In genomic region chr6:86400972-86401371, GRCm38 (mm10) we compare ENCODE assay signal across 8 mouse cellular contexts. TPM values are rescaled to one million over a fixed set of nuclear protein-coding genes. Genes with fewer than 3 reads are reported as not detected.
DNase-seq lines count a peak whose midpoint lies in the region; ATAC-seq lines count a peak whose summit lies in the region.

No protein-coding gene starts in this region.

- H3K4me1 ChIP-seq in hindbrain, embryonic 14.5 days (replicated peaks; ENCODE audit: control insufficient read depth, insufficient read depth, low read length), result peaks cover 7% of the 10 kb centered on the region; the same call in 1 of the 2 replicates

- DNase-seq in cerebellum, adult 18-20 months, result peak; percentile 51 to 63
- DNase-seq in cerebellum, adult 8-10 months, result no peak
- peak; percentile 60 to 67 for DNase-seq in cerebellum, postnatal 14 days
- peak; percentile 52 to 65 for DNase-seq in frontal cortex, postnatal 36 days (ENCODE audit: low spot score in 2 of 2)
- DNase-seq in hindbrain, embryonic 14.5 days (ENCODE audit: low spot score), result peak; percentile 76
- DNase-seq in left cerebral cortex, postnatal 25 days (ENCODE audit: low spot score in 2 of 2), result peak; percentile 51 to 67
- DNase-seq in mesoderm, embryonic 11.5 days (ENCODE audit: low read depth, low spot score), result peak; percentile 74
- peak; percentile 61 for DNase-seq in skeletal muscle tissue, adult 2 months (ENCODE audit: low read depth, low spot score)

- intact Hi-C loops in left cerebral cortex, postnatal 25 days (cut with DNase I), result no loop called here

- H3K9me3 ChIP-seq in hindbrain, embryonic 14.5 days (ENCODE audit: control insufficient read depth, low read length), result no peaks in the 10 kb centered on the region

- H3K36me3 ChIP-seq in hindbrain, embryonic 14.5 days (replicated peaks; ENCODE audit: control insufficient read depth, insufficient read depth), result no peaks in the 10 kb centered on the region

- H3K9ac ChIP-seq in hindbrain, embryonic 14.5 days, result no peak overlapping the region

- 9% methylated on average over 9 of the region's 9 CpGs for WGBS in hindbrain, embryonic 14.5 days

- H3K27ac ChIP-seq in hindbrain, embryonic 14.5 days, result no peak overlapping the region

- ATAC-seq in hindbrain, embryonic 14.5 days (ENCODE audit: low FRiP score), result no peak

- H3K4me3 ChIP-seq in hindbrain, embryonic 14.5 days (replicated peaks; ENCODE audit: low read length), result no peak overlapping the region; the same call in 1 of the 2 replicates

- peak overlapping the region; percentile 38 for H3K4me2 ChIP-seq in hindbrain, embryonic 14.5 days (replicated peaks)

- no peaks in the 10 kb centered on the region for H3K27me3 ChIP-seq in hindbrain, embryonic 14.5 days (ENCODE audit: control insufficient read depth, insufficient read depth, low read length)

RNA-seq across cellular contexts. Expression of gene Tia1, which starts 3.0 kb away (rescaled TPM):
- 267 and 306 TPM in 2 replicates for polyA plus RNA-seq in hindbrain, embryonic 14.5 days (2014; fragmentation: Nextera tagmentation; extraction: Ambion mirVana)
- 100 to 1,000 TPM; 107 to 116 TPM for total RNA-seq in left cerebral cortex, postnatal 25 days (2021)

RNA-seq across cellular contexts. Expression of gene Pcyox1, which starts 4.0 kb away (rescaled TPM):
- 94.9 and 99.9 TPM in 2 replicates for polyA plus RNA-seq in hindbrain, embryonic 14.5 days (2014; fragmentation: Nextera tagmentation; extraction: Ambion mirVana)
- 100 to 1,000 TPM in 1 of 2 experiments, 10 to 100 TPM in 1; 95.3 to 104 TPM for total RNA-seq in left cerebral cortex, postnatal 25 days (2021)

RNA-seq across cellular contexts. Expression of gene Gm44790, which starts 25.5 kb away (rescaled TPM):
- polyA plus RNA-seq in hindbrain, embryonic 14.5 days (2014; fragmentation: Nextera tagmentation; extraction: Ambion mirVana), result not detected in 2 replicates
- not detected for total RNA-seq in left cerebral cortex, postnatal 25 days (2021)

RNA-seq across cellular contexts. Expression of gene Snrpg, which starts 29.9 kb away (rescaled TPM):
- 345 and 410 TPM in 2 replicates for polyA plus RNA-seq in hindbrain, embryonic 14.5 days (2014; fragmentation: Nextera tagmentation; extraction: Ambion mirVana)
- 10 to 100 TPM; 58.9 to 62.2 TPM for total RNA-seq in left cerebral cortex, postnatal 25 days (2021)

RNA-seq across cellular contexts. Expression of gene Fam136a, which starts 35.5 kb away (rescaled TPM):
- 114 and 115 TPM in 2 replicates for polyA plus RNA-seq in hindbrain, embryonic 14.5 days (2014; fragmentation: Nextera tagmentation; extraction: Ambion mirVana)
- 10 to 100 TPM; 23.9 to 24.1 TPM for total RNA-seq in left cerebral cortex, postnatal 25 days (2021)
